Mouse (Mus musculus) thymus, adult 2 months (tissue): ENCODE measurements around the gene Mycbp.

ENCODE experiments used
- CTCF ChIP-seq: fragments of 200-500 bp; IDR thresholded peaks from 2 replicates; pipeline ENCODE4 v1.5.1; 2012; ENCODE audit warnings: mild to moderate bottlenecking, control low read depth, low read length, moderate library complexity, borderline replicate concordance; ENCODE audit not compliant: control insufficient read depth, poor library complexity, insufficient read depth; ENCODE audit errors: extremely low read depth
- POLR2A ChIP-seq: fragments of 200-500 bp; IDR thresholded peaks from 2 replicates; pipeline ENCODE4 v1.6.1; 2012; ENCODE audit warnings: mild to moderate bottlenecking, low read length, control low read depth, moderate library complexity; ENCODE audit not compliant: control insufficient read depth, poor library complexity, insufficient read depth; ENCODE audit errors: extremely low read depth

GRCm38 (mm10) chr4:123898696-123899095, 5.9 kb upstream of the Mycbp start:
- TF ChIP-seq CTCF (no peak), POLR2A (no peak)
